Mouse (Mus musculus) CH12.LX (cell line): ENCODE measurements at regions not wholly inside any gene's neighbourhood (a gene's known extent, or its start where the extent isn't known, plus 50 kb on each side); places are given as distances from the start of the nearest gene placed in this dataset.

ENCODE experiments used
- BHLHE40 ChIP-seq: IDR thresholded peaks from 2 replicates; pipeline ENCODE4 v1.6.1; 2011; ENCODE audit warnings: mild to moderate bottlenecking, low read depth, low read length, improper control_type of control experiment
- CHD1 ChIP-seq: IDR thresholded peaks from 2 replicates; pipeline ENCODE4 v1.6.1; 2012; ENCODE audit warnings: low read depth, low read length, improper control_type of control experiment, inconsistent platforms
- CHD2 ChIP-seq: IDR thresholded peaks from 2 replicates; pipeline ENCODE4 v1.6.1; 2011; ENCODE audit warnings: low read length, improper control_type of control experiment
- CTCF ChIP-seq, 2 experiments: IDR thresholded peaks in 1 of 2; conservative IDR thresholded peaks in 1 of 2; 2 replicates each; pipeline ENCODE4 v1.5.1; 2011 to 2012; ENCODE audit warnings: low read depth in 2 of 2, low read length in 2 of 2, improper control_type of control experiment in 1 of 2, inconsistent platforms in 1 of 2, mild to moderate bottlenecking in 1 of 2, moderate library complexity in 1 of 2
- E2F4 ChIP-seq: IDR thresholded peaks from 2 replicates; pipeline ENCODE4 v1.6.1; 2011; ENCODE audit warnings: low read depth, low read length, improper control_type of control experiment; ENCODE audit not compliant: insufficient replicate concordance
- HCFC1 ChIP-seq: IDR thresholded peaks from 2 replicates; pipeline ENCODE4 v1.6.1; 2012; ENCODE audit warnings: low read depth, mild to moderate bottlenecking, inconsistent platforms, low read length, improper control_type of control experiment
- MAFK ChIP-seq: IDR thresholded peaks from 2 replicates; pipeline ENCODE4 v1.6.1; 2011; ENCODE audit warnings: low read length, improper control_type of control experiment; ENCODE audit not compliant: insufficient replicate concordance
- MEF2A ChIP-seq: IDR thresholded peaks from 2 replicates; pipeline ENCODE4 v1.6.1; 2014; ENCODE audit warnings: low read depth, mild to moderate bottlenecking, inconsistent platforms, low read length, improper control_type of control experiment, borderline replicate concordance
- POLR2A ChIP-seq: IDR thresholded peaks from 2 replicates; pipeline ENCODE4 v1.6.1; 2011; ENCODE audit warnings: low read depth, mild to moderate bottlenecking, improper control_type of control experiment, low read length
- POLR2AphosphoS2 ChIP-seq: IDR thresholded peaks from 2 replicates; pipeline ENCODE4 v1.6.1; 2011; ENCODE audit warnings: low read depth, low read length, improper control_type of control experiment
- SMC3 ChIP-seq: IDR thresholded peaks from 2 replicates; pipeline ENCODE4 v1.6.1; 2011; ENCODE audit warnings: low read depth, low read length, improper control_type of control experiment
- ZC3H11A ChIP-seq: IDR thresholded peaks from 2 replicates; pipeline ENCODE4 v1.6.1; 2012; ENCODE audit warnings: low read depth, mild to moderate bottlenecking, inconsistent platforms, low read length, improper control_type of control experiment

- TF ChIP-seq POLR2A (no peak), CTCF (conservative IDR thresholded peaks at IDR 0.05 in 1 of 2, IDR thresholded peaks at IDR 0.05 in 1 of 2; ENCODE audit: low read depth in 2 of 2, low read length in 2 of 2) (no peak), E2F4 (no peak), HCFC1 (no peak), MEF2A (no peak), BHLHE40 (no peak), CHD2 (no peak), ZC3H11A (no peak), CHD1 (no peak), MAFK (no peak), POLR2AphosphoS2 (no peak), SMC3 (no peak)
Observed at GRCm38 (mm10) chr1:127103664-127104063, 101.2 kb upstream of the Mgat5 start.
